Mouse (Mus musculus) lung, adult 2 months (tissue): ENCODE results near the gene Zfp637. TPM values are rescaled to one million over a fixed set of nuclear protein-coding genes. Genes with fewer than 3 reads are reported as not detected.
"Not testable (repeated sequence)": the region's sequence is repeated elsewhere in the genome, so short reads cannot be mapped to it uniquely, and the experiment has no call there.

Source experiments
- DNase-seq: peaks from one replicate; pipeline ENCODE4 v3.0.0; 2022
- H3K4me1 ChIP-seq: fragments of 200-500 bp; 2 replicates; pipeline ENCODE4 v1.6.1; 2011; ENCODE audit warnings: low read length; ENCODE audit not compliant: control insufficient read depth, insufficient read depth
- H3K4me3 ChIP-seq: fragments of 200-500 bp; replicated peaks from 2 replicates; pipeline ENCODE3; 2011; ENCODE audit warnings: low read depth, mild to moderate bottlenecking, control low read depth, low read length; ENCODE audit errors: extremely low read depth
- CTCF ChIP-seq: fragments of 200-500 bp; IDR thresholded peaks from 2 replicates; pipeline ENCODE4 v1.5.1; 2011; ENCODE audit warnings: mild to moderate bottlenecking, low read length, control low read depth; ENCODE audit not compliant: insufficient read depth
- POLR2A ChIP-seq: fragments of 200-500 bp; IDR thresholded peaks from 2 replicates; pipeline ENCODE4 v1.6.1; 2011; ENCODE audit warnings: low read depth, mild to moderate bottlenecking, control low read depth, low read length, borderline replicate concordance; ENCODE audit errors: extremely low read depth
- WGBS: fragments of 180-500 bp; shearing (Covaris S2); methylation state at CpG from one replicate; pipeline ENCODE4 v1.1.7; 2018; 5-methylcytosine and 5-hydroxymethylcytosine counted together
- polyA plus RNA-seq: library from polyadenylated mRNA; depleted of rRNA; stranded (reverse); fragments of >200 nt; gene quantifications from 2 replicates; pipeline ENCODE4 v1.2.3, GENCODE M21; 2012

Gene Zfp637
- polyA plus RNA-seq, 1 experiment = 27.7 TPM

DNA sequence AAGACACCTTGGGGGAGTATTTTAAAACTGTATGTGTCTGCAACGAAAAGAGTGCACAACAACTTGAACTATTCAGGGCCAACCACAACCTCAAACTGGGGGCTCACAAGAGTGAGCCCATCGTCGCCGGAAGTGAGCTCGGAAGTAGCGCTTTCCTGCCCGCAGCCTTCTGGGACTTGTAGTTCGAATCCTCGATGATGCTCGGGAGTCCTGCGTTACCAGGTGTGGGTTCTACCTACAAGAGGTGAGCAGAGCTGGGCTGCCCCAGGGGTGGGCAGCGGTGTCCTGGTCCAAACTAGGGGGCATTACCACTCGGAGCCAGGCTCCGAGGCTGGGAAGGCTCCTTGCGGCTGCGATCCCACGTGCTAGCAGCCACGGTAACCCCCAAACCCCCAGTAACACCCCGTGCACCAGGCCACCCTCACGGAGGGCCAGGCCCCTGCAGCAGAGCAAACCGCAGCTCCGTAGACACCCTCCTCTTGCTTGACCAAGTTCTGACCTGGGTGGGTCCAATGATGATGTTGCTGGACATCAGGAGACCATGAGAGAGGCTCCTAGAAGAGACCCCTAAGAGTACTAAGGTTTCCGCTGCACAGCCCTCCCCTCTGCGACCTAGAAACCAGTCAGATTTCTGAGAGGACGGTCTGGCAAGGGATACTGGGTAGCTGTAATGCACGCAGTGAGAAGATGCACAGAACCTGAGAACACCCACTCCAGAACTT lies 22.1 kb downstream of the Zfp637 start:
- TF ChIP-seq CTCF (no peak), POLR2A (no peak)
- Histone ChIP-seq H3K4me1 (no peaks in the 10 kb centered on the region), H3K4me3 (peak overlapping the region; percentile 60)
- 3% methylated on average over 26 of the region's 26 CpGs for WGBS
- no peak for DNase-seq

DNA sequence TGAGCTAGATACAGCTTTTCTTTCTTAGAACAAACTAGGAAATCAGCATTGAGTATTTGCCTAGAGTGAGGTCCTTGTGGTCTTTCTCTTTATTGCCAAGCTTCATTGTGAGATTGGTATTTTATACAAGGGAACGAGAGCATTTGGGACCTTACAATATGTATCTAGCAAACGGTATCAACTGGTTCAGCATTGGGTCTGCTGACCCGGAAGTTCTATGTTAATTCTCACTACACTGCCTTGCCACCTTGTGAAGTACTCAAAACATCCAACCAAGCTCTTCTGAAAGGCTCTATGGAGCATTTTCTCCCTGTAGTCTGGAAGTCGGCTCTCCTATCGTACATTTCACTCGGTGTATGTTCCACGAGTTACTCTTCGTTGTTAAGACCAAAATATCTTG lies 22.8 kb downstream of the Zfp637 start:
- no peak overlapping the region for H3K4me3 ChIP-seq
- WGBS = 94% methylated on average over 8 of the region's 8 CpGs
- H3K4me1 ChIP-seq = no peaks in the 10 kb centered on the region
- no peak for DNase-seq
- no peak for TF ChIP-seq POLR2A
- no peak for TF ChIP-seq CTCF

DNA sequence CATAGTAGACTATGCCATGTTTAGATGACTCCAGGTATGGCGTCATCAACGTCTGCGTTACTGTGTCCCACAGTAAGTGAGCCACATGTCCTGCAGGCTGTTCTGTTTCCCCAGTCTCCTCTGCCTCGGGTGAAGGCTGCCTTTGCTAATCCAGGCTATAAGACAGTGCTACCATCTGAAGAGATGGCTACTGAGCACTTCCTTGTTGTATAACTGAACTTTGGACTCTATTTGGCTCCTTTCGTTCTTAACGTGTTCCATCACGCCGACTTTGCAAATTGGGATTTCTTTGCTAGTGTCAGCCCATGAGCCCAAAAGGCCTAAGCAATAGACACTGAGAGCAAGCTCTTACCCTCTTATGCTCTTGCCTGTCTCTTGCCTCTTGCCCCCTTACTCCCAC lies 27.2 kb downstream of the Zfp637 start:
- TF ChIP-seq CTCF (no peak), POLR2A (no peak)
- H3K4me1 ChIP-seq = no peaks in the 10 kb centered on the region
- no peak for DNase-seq
- 88% methylated on average over 8 of the region's 8 CpGs for WGBS
- no peak overlapping the region for H3K4me3 ChIP-seq

DNA sequence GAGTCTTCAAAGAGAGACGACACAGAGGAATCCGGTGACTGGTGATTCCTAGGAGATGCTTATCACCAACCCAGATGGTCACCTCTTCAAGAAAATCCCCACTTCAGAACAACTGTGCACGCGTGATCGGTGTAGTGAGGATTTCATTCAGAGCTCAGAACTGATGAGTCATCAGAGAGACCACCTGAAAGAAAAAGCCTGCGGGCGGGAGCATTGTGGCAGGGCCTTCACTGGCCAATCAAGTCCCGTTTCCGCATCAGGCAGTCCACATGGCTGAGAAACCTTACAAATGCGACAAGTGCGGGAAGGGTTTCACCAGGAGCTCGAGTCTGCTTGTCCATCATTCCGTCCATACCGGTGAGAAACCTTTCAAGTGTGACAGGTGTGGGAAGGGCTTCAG lies 30.1 kb downstream of the Zfp637 start:
- H3K4me3 ChIP-seq = no peak overlapping the region
- TF ChIP-seq POLR2A (no peak), CTCF (no peak)
- 78% methylated on average over 14 of the region's 14 CpGs for WGBS

DNA sequence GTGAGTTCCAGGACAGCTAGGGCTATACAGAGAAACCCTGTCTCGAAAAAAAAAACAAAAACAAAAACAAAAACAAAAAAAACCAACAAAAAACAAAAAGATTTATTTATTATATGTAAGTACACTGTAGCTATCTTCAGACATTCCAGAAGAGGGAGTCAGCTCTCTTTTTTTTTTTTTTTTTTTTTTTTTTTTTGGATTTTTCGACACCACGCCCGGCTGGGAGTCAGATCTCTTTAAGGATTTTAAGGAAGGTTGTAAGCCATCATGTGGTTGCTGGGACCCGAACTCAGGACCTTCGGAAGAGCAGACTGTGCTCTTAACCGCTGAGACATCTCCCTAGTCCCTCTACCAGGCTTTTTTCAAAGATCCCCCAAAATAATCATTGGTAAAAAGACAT lies 32.5 kb downstream of the Zfp637 start:
- not testable (repeated sequence) for DNase-seq, H3K4me1 ChIP-seq, H3K4me3 ChIP-seq
- 83% methylated on average over 7 of the region's 7 CpGs for WGBS

More for the DNA sequence above, 30.1 kb downstream of the Zfp637 start:
- H3K4me1 ChIP-seq = no peaks in the 10 kb centered on the region
- DNase-seq = no peak

DNA sequence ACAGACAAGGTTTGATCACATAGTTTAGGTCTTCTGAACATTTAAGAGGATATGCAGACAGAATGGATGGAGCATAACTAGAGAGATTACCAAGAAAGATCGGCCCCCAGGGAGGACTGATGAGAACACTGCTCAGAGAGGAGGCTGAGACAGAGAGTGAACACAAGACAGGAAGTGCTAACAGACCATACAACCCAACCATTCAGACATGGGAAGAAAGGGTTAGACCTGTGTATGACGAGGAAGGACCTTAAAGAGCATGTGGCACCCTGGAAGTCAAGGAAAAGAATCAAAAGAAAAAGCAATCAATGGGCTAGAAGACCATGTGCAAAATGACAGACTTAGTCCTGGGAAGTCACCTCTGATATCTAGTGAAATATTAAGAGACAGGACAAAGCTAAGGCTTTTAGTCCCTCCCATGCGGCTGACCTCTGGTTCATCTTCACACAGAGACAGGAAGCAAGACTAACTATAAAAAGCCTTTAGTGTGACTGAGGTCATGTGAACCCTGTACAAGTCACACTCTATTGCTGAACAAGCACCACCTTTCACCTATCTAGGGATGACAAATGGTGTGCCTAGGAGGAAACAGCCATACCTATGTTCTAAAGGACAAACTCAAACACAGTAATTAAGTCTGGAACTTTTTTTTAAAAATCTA lies 33.8 kb downstream of the Zfp637 start:
- WGBS = 72% methylated on average over 3 of the region's 3 CpGs
- Histone ChIP-seq H3K4me1 (no peaks in the 10 kb centered on the region), H3K4me3 (no peak overlapping the region)
- TF ChIP-seq POLR2A (no peak), CTCF (no peak)
- no peak for DNase-seq

DNA sequence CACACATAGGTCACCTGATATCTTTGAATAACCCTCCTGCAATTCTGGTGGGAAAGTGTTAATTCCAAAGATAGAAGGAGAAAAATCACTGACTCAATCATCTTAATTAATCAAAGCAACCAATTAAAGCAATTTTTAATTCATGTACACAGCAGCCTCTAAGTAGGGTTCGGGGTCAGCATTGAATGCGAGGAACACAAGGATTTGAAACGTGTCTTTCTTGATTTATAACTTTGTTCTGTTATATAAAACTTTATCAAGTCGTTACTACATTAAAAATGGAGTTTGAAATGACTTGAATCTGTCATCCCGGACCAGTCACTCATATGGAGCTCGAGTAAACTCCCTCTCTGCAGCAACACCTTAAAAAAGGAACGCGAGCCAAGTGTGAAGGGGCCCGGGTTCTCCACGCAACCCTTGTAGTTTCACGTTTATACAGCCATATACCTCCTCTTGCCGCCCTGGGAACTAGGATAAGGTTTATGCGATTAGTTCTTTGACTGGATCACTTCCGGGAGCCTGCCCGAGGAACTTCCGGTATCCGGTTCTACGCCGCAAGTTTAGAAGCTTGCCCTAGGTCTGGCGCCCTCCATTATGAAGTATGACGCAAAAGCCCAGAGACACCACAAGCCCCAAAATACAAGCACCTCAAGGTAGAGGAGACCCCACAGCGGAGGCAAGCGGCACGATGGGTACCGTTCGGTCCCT lies 37.9 kb downstream of the Zfp637 start:
- 11% methylated on average over 26 of the region's 26 CpGs for WGBS
- H3K4me1 ChIP-seq = peaks cover 5% of the 10 kb centered on the region; the same call in 1 of the 2 replicates
- no peak; the same call in 1 of the 2 replicates for TF ChIP-seq POLR2A
- TF ChIP-seq CTCF = no peak
- no peak for DNase-seq
- H3K4me3 ChIP-seq = peak overlapping the region; percentile 83

DNA sequence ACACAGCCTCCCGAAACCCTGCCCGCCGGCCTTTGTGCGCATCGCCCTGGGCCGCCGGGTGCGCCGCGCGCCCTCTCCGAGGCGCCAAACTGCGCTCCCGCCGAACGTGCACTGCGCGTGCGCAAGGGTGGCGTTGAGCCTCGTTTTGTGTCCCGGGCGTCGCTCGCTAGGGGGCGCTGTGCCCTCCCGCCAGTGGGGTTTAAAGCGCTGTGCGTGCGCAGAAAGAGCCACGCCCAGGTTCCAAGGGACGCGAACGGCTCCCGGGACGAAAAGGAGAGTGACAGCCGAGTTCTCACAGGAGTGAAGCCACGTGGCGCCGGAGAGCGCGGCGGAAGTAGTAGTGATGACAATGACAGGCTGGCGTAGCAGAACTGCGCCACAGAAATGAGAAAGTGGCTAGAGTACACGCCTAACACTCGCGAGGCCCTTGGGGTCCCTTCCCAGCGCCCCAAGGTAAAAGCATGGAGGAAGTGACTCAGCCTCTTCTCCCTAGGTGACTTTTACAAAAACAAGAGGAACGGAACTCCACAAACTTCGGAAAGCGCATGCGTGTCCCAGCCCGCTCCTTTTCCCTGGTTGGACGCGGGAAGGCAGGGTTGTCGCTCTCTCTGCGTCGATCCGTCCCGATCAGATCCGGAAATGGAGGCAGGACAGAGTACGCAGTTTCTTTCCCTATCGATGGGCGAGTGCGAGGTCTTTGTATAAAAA lies 38.6 kb downstream of the Zfp637 start:
- peak; percentile 100 for DNase-seq
- TF ChIP-seq POLR2A = peak; percentile 95
- peak; percentile 76 for TF ChIP-seq CTCF
- Histone ChIP-seq H3K4me1 (peaks cover 5% of the 10 kb centered on the region; the same call in 1 of the 2 replicates), H3K4me3 (peak overlapping the region; percentile 83)
- under 1% methylated on average over 67 of the region's 67 CpGs for WGBS

DNA sequence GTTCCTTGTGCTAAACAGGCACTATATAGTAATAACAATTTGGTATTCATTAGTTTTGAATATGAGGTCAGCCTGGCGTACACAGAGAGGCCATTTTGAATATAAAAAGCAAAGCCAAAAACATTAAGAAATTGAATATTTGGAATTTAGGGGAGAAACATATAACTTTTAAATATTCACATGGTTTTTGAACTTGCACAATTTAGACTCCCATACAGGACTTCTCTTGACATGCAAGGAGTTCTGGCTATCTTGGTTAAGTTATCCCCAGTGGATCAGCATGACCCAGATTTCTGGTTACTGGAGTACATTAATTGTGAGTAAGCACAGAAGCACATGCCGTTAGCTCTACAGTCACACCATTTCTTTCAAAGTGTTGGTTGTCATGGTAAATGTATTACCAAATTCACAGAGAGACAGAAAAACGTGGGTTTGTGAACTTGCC lies 39.4 kb downstream of the Zfp637 start:
- WGBS = 27% methylated on average over 3 of the region's 3 CpGs
- DNase-seq = no peak
- peaks cover 5% of the 10 kb centered on the region; the same call in 1 of the 2 replicates for H3K4me1 ChIP-seq
- H3K4me3 ChIP-seq = peak overlapping the region; percentile 58
- no peak for TF ChIP-seq POLR2A
- no peak for TF ChIP-seq CTCF

DNA sequence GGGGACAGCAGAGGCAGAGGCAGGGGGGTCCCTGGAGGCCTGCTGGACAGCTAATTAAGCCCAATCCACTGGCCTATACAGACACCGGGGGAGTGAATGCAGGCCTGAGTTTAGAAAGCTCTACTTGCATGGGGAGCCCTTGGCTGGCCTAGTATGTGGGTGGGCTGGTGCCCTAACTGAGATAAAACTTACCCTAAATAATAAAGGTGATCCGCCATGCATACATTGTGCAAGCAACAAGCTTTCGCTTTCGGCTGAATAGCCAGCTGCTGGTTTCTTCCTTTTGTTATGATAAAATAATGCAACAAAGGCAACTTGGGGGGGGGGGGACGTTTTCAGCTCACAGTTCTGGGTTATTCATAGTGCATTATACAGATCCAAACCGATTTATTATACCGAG lies 40.2 kb downstream of the Zfp637 start:
- no peak for DNase-seq
- TF ChIP-seq CTCF (no peak), POLR2A (no peak)
- Histone ChIP-seq H3K4me1 (peaks cover 5% of the 10 kb centered on the region; the same call in 1 of the 2 replicates), H3K4me3 (no peak overlapping the region)
- WGBS = 83% methylated on average over 7 of the region's 7 CpGs
